Mouse (Mus musculus) embryonic facial prominence, embryonic 12.5 days (tissue): Measurements from ENCODE around the gene Srebf1. TPM values are rescaled to one million over a fixed set of nuclear protein-coding genes. Genes with fewer than 3 reads are reported as not detected.

Source experiments
- ATAC-seq: fragments of 200-750 bp; cut with Nextera tagmentation; 2 replicates; pipeline ENCODE4 v1.8.0; 2017; ENCODE audit not compliant: insufficient number of reproducible peaks, insufficient read depth, low FRiP score, low TSS enrichment
- H3K27ac ChIP-seq: fragments of 300-500 bp; sonication (generic); 2 replicates; pipeline ENCODE4 v1.5.1; 2016; ENCODE audit warnings: mild to moderate bottlenecking
- H3K27me3 ChIP-seq: fragments of 300-500 bp; sonication (generic); 2 replicates; pipeline ENCODE4 v1.6.1; 2016; ENCODE audit warnings: mild to moderate bottlenecking, moderate library complexity
- H3K36me3 ChIP-seq: fragments of 300-500 bp; sonication (generic); 2 replicates; pipeline ENCODE4 v1.6.1; 2016; ENCODE audit warnings: mild to moderate bottlenecking
- H3K4me1 ChIP-seq: fragments of 300-500 bp; sonication (generic); 2 replicates; pipeline ENCODE4 v1.6.1; 2016
- H3K4me2 ChIP-seq: fragments of 300-500 bp; sonication (generic); replicated peaks from 2 replicates; pipeline ENCODE4 v1.6.1; 2016; ENCODE audit warnings: mild to moderate bottlenecking, moderate library complexity
- H3K4me3 ChIP-seq: fragments of 300-500 bp; sonication (generic); 2 replicates; pipeline ENCODE4 v1.5.1; 2016; ENCODE audit warnings: mild to moderate bottlenecking
- H3K9ac ChIP-seq: fragments of 300-500 bp; sonication (generic); 2 replicates; pipeline ENCODE4 v1.6.1; 2016; ENCODE audit warnings: mild to moderate bottlenecking, moderate library complexity
- H3K9me3 ChIP-seq: fragments of 300-500 bp; sonication (generic); 2 replicates; pipeline ENCODE4 v1.6.1; 2016; ENCODE audit warnings: mild to moderate bottlenecking, moderate library complexity
- WGBS: fragments of 180-500 bp; shearing (Covaris S2); methylation state at CpG from one replicate; pipeline ENCODE4 v1.1.7; 2016; 5-methylcytosine and 5-hydroxymethylcytosine counted together
- polyA plus RNA-seq: library from polyadenylated mRNA; unstranded; fragments of >200 nt; fragmentation: Nextera tagmentation; extraction: Ambion mirVana; gene quantifications from 2 replicates; pipeline ENCODE4 v1.2.1, GENCODE M21; 2016

Srebf1 gene
- polyA plus RNA-seq, 1 experiment from 2014 or later, result 56.6 TPM

DNA sequence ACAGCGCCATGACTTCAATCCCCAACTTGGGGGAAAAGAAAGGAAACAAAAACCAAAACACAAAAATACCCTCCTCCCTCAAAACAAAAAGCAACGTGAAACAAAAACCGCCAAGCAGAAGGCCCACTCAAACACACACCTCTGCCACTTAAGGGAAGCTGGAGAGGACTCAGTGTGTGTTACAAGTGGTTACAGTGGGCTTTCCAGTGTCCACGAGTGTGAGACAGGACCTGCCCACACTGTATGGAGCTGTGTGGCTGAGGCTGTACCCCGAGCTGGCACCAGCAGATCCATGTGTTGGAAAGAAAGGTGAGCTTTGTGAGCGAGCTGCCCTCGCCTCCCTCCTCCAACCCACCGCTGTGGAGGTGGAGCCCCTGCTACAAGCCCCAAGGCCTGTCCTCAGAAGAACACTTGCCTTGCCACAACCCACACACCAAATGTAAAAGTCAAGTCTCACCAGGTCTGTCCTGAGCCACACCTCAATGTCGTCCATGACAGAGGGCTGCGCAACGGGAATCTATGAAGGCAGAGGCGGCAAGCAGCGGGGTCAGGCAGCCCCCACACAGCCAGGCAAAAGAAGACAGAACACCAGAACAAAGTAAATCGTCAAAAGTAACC, 10.2 kb upstream of the Srebf1 start:
- WGBS, result 71% methylated on average over 14 of the region's 14 CpGs
- no peak overlapping the region for H3K27ac ChIP-seq

DNA sequence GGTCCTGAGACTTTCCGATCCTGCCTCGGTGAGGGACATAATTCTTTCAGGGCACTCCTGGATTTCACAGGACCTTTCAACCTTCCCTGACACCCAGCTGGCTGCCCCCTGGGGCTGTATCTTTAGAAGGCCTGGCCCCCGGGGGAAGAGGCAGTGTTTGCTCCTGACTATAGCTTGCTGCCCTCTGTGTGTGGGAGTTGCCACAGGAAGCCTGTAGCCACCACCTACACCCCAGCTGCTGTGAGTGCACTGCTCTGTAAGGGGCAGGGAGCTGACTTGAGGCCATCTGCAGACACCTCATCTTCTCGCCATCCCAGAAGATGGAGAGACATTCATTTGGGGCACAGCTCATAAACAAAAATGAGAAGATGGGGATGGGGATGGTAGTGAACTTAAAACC, 9.6 kb upstream of the Srebf1 start:
- Histone ChIP-seq H3K27ac (no peak overlapping the region), H3K4me2 (no peak overlapping the region), H3K4me1 (0 out of 2 replicates have a peak, but pooled peaks cover 3% of the 10 kb centered on the region), H3K4me3 (no peak overlapping the region), H3K9ac (no peak overlapping the region), H3K9me3 (no peaks in the 10 kb centered on the region), H3K36me3 (peaks cover 16% of the 10 kb centered on the region; the same call in 1 of the 2 replicates), H3K27me3 (no peaks in the 10 kb centered on the region)
- no peak for ATAC-seq
- 45% methylated on average over 4 of the region's 4 CpGs for WGBS

More for the DNA sequence above, 10.2 kb upstream of the Srebf1 start:
- no peak for ATAC-seq
- Histone ChIP-seq H3K36me3 (peaks cover 18% of the 10 kb centered on the region; the same call in 1 of the 2 replicates), H3K4me3 (no peak overlapping the region), H3K9ac (no peak overlapping the region), H3K9me3 (no peaks in the 10 kb centered on the region), H3K4me1 (0 out of 2 replicates have a peak, but pooled peaks cover 3% of the 10 kb centered on the region), H3K27me3 (no peaks in the 10 kb centered on the region), H3K4me2 (no peak overlapping the region)

DNA sequence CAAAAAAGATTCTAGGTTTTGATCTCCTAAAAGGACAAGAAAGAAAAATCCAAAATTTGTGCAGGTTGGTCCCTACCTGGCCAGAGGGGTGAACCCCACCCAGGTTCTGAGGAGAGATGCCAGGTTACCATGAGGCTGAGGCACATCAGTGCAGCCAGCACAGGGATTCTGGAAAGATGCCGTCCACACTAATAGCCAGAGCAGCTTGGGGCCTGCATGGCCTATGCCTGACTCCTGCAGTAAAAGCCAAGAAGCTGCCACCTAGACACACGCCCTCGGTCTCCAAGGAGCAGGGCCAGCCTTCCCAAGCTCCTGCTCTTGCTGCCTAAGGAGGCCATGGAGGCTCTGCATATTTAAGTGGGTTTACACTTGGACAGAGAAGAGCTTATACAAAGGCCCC, 8.9 kb upstream of the Srebf1 start:
- Histone ChIP-seq H3K27ac (no peak overlapping the region), H3K27me3 (no peaks in the 10 kb centered on the region), H3K4me2 (no peak overlapping the region), H3K4me3 (no peak overlapping the region), H3K9me3 (no peaks in the 10 kb centered on the region), H3K36me3 (peaks cover 14% of the 10 kb centered on the region; the same call in 1 of the 2 replicates), H3K4me1 (0 out of 2 replicates have a peak, but pooled peaks cover 3% of the 10 kb centered on the region), H3K9ac (no peak overlapping the region)
- 85% methylated on average over 3 of the region's 3 CpGs for WGBS
- ATAC-seq, result no peak

DNA sequence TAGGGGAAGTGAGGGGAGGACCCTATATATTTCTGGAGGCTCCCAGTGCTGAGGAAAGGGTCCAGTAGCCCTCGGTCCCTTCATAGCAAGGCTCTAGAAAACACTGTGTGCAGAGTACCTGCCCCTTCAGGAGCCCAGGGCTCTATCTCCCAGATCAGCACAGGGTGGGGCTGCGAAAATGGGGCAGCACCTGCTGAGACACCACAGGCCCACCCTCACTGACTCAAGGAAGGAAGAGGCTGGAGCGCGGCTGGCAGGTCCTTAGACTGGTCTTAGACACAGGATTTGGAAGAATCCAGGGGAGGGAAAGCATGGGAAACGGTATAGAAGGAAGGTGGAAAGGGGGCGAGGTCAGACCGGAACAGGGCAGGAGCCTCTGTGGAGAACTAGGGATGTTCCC, 8.1 kb upstream of the Srebf1 start:
- no peak overlapping the region for H3K4me3 ChIP-seq
- H3K27ac ChIP-seq, result no peak overlapping the region
- H3K27me3 ChIP-seq, result no peaks in the 10 kb centered on the region
- H3K9me3 ChIP-seq, result no peaks in the 10 kb centered on the region
- H3K4me1 ChIP-seq, result 0 out of 2 replicates have a peak, but pooled peaks cover 3% of the 10 kb centered on the region
- no peak for ATAC-seq
- H3K36me3 ChIP-seq, result peaks cover 10% of the 10 kb centered on the region; the same call in 1 of the 2 replicates
- WGBS, result 88% methylated on average over 7 of the region's 7 CpGs
- H3K9ac ChIP-seq, result no peak overlapping the region
- no peak overlapping the region for H3K4me2 ChIP-seq

DNA sequence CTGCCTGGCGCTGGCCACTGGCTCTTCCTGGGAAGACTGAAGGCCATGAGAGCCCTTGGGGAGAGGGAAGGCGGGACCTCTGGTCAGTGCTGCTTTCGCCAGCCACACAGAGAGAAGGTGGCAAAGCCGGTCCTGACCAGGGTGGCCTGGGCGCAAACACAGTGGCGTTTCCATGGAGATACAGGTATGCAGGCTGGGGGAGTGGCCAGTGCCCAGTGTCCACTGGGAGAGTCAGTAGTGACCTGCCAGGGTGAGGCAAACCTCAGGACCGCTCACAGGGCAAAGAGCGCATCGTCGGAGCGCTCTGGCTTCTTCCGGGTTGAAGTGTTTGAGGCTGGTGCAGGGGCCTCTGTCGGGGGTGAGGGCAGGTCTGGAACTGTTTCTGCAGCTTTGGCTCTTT, 7.4 kb upstream of the Srebf1 start:
- H3K4me1 ChIP-seq, result 0 out of 2 replicates have a peak, but pooled peaks cover 3% of the 10 kb centered on the region
- H3K27ac ChIP-seq, result no peak overlapping the region
- H3K27me3 ChIP-seq, result no peaks in the 10 kb centered on the region
- H3K9ac ChIP-seq, result no peak overlapping the region
- 64% methylated on average over 13 of the region's 13 CpGs for WGBS
- H3K36me3 ChIP-seq, result peaks cover 10% of the 10 kb centered on the region; the same call in 1 of the 2 replicates
- H3K9me3 ChIP-seq, result no peaks in the 10 kb centered on the region
- ATAC-seq, result no peak
- no peak overlapping the region for H3K4me3 ChIP-seq
- H3K4me2 ChIP-seq, result no peak overlapping the region

DNA sequence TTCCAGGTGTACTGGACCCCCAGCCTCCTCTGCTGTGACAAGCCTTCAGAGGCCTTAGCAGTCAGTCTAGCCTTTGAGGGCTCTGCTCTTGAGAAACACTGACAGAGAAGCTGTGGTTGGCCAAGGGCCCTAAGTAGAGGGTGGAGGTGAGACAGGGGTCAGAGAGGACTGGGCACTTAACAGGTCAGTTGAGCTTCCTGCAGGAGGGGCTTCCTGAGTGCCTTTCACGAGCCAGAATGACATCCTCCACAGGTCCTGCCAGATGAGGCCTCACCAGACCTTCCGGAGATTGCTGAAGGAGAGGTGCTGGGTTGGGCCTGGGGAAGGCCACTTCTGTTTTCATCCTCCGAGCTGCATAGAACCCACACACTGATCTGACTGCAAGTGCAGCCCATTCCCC, 6.1 kb upstream of the Srebf1 start:
- H3K9me3 ChIP-seq, result no peaks in the 10 kb centered on the region
- H3K27ac ChIP-seq, result no peak overlapping the region
- H3K36me3 ChIP-seq, result peaks cover 10% of the 10 kb centered on the region; the same call in 1 of the 2 replicates
- H3K4me1 ChIP-seq, result 0 out of 2 replicates have a peak, but pooled peaks cover 3% of the 10 kb centered on the region
- no peak overlapping the region for H3K4me3 ChIP-seq
- 56% methylated on average over 3 of the region's 3 CpGs for WGBS
- H3K4me2 ChIP-seq, result no peak overlapping the region
- H3K9ac ChIP-seq, result no peak overlapping the region; the same call in 1 of the 2 replicates
- no peak for ATAC-seq
- H3K27me3 ChIP-seq, result no peaks in the 10 kb centered on the region

DNA sequence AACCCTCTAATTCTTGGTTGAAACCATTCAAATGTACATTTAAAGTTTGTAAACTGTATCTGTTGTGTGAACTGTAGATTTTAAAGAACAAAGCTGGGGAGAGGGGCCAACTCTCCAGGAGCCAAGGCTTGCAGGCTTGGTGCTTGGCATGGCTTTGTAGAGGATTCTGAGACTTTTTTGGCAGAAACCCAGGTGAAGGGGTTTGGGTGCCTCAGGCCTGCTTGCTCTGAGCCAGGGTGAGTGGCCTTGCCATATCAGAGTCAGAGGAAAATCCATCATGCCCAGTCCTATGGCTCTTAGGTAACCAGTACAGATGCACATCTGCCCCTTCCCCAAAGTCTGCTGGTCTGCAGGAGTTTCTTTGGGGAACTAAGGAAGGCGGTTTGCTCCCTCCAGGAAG, 3.5 kb upstream of the Srebf1 start:
- Histone ChIP-seq H3K4me2 (no peak overlapping the region), H3K27ac (no peak overlapping the region), H3K4me3 (no peak overlapping the region), H3K36me3 (peaks cover 10% of the 10 kb centered on the region; the same call in 1 of the 2 replicates), H3K9me3 (no peaks in the 10 kb centered on the region), H3K4me1 (peaks cover 9% of the 10 kb centered on the region), H3K9ac (no peak overlapping the region), H3K27me3 (no peaks in the 10 kb centered on the region)
- 71% methylated on average over 1 of the region's 1 CpGs for WGBS
- no peak for ATAC-seq

DNA sequence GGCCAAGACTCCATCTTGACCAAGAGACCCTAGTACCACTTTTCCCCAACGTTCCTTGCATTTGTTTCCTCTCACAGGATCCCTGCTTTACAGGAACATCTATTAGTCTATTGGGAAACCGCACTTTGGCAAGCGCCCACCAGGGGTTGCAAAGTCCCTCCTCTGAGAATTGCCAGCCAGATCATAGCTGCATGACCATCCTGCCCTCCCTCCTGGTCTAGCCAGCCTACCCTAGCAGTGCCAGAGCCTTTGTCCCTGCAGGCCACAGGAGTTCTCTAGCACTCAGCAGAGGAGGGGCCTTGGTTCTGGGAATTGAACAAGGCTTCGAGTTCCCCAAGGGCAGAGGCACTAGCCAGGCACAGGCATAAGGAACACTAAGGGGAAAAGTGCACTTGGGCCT, 2.3 kb upstream of the Srebf1 start:
- Histone ChIP-seq H3K9ac (no peak overlapping the region), H3K36me3 (peaks cover 10% of the 10 kb centered on the region; the same call in 1 of the 2 replicates), H3K27ac (no peak overlapping the region; the same call in 1 of the 2 replicates), H3K4me1 (peaks cover 15% of the 10 kb centered on the region), H3K4me2 (no peak overlapping the region), H3K4me3 (no peak overlapping the region), H3K9me3 (no peaks in the 10 kb centered on the region), H3K27me3 (no peaks in the 10 kb centered on the region)
- ATAC-seq, result no peak
- 49% methylated on average over 4 of the region's 4 CpGs for WGBS

DNA sequence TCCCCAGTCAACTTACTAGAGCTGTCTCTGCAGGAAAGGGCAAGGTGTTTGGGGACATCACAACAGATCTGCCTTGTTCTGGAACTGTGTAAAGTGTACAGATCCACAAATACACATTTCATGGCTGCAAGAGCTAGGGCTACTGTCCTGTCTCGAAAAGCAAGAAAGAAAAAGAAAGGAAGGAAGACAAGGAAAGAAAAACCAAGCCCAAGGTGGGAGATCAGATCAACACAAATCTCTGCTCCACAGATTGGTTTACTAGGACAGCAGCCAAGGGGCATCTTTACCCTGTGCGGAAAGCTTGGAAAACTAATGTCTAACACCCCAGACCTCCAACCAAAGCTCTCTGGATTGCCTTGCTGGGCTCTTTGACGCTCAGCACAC, 304 bp downstream of the Srebf1 start:
- no peak for ATAC-seq
- Histone ChIP-seq H3K36me3 (peaks cover 12% of the 10 kb centered on the region; the same call in 1 of the 2 replicates), H3K27me3 (no peaks in the 10 kb centered on the region), H3K9me3 (no peaks in the 10 kb centered on the region), H3K27ac (no peak overlapping the region), H3K4me3 (peak overlapping the region; percentile 34; the same call in 1 of the 2 replicates), H3K9ac (no peak overlapping the region), H3K4me2 (peak overlapping the region; percentile 67), H3K4me1 (peaks cover 28% of the 10 kb centered on the region)
- 53% methylated on average over 3 of the region's 3 CpGs for WGBS

DNA sequence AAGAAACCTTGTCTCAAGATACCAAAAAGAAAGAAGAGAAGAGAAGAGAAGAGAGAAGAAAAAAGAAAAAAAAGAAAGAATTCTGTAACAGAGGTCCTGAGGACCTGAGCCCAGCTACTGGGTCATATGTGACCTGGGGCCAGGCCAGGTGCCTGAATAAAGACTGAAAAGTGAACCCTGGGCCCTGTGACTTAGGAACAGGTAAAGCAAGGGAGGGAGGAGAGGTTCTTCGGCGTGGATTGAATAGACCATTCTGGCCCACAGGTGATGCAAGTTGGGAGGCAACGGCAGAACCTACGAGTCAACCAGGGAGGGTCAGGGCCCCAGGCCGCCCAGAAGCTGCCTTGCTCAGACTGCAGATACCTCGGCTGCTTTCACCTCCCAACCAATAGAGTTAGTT, 956 bp downstream of the Srebf1 start:
- no peak overlapping the region for H3K9ac ChIP-seq
- H3K36me3 ChIP-seq, result peaks cover 12% of the 10 kb centered on the region; the same call in 1 of the 2 replicates
- no peak overlapping the region for H3K4me2 ChIP-seq
- no peak overlapping the region for H3K4me3 ChIP-seq
- WGBS, result 82% methylated on average over 6 of the region's 6 CpGs
- no peak for ATAC-seq
- no peaks in the 10 kb centered on the region for H3K27me3 ChIP-seq
- H3K4me1 ChIP-seq, result peaks cover 28% of the 10 kb centered on the region
- no peak overlapping the region for H3K27ac ChIP-seq
- H3K9me3 ChIP-seq, result no peaks in the 10 kb centered on the region

DNA sequence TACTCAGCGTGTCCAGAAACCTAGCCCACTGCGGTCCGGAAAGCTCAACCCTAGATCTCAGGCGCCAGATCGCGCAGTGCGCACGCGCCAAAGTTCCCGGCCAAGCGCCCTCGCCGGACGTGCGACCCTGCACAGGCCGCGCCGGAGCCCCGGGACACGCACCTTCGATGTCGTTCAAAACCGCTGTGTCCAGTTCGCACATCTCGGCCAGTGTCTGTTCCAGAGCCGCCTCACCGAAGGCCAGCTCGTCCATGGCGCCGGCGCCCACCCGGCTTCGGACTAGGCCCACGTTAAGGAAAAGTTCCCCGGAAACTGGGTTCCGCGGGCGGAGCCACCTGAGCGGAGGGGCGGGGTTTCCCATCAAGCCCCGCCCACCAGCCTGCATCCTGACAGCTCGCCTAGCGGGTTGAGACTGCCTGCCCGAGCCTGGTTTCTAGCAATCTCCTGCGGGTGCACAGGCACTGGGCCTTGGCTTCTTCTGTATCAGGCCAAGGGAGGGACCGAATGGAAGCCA, 2.0 kb downstream of the Srebf1 start:
- no peaks in the 10 kb centered on the region for H3K27me3 ChIP-seq
- peak overlapping the region; percentile 62 for H3K4me3 ChIP-seq
- peak overlapping the region; percentile 60 for H3K9ac ChIP-seq
- peak; percentile 37; the same call in 1 of the 2 replicates for ATAC-seq
- H3K36me3 ChIP-seq, result peaks cover 14% of the 10 kb centered on the region; the same call in 1 of the 2 replicates
- peak overlapping the region; percentile 61 for H3K4me2 ChIP-seq
- peak overlapping the region; percentile 77 for H3K27ac ChIP-seq
- H3K9me3 ChIP-seq, result no peaks in the 10 kb centered on the region
- H3K4me1 ChIP-seq, result peaks cover 28% of the 10 kb centered on the region
- WGBS, result under 1% methylated on average over 46 of the region's 46 CpGs

DNA sequence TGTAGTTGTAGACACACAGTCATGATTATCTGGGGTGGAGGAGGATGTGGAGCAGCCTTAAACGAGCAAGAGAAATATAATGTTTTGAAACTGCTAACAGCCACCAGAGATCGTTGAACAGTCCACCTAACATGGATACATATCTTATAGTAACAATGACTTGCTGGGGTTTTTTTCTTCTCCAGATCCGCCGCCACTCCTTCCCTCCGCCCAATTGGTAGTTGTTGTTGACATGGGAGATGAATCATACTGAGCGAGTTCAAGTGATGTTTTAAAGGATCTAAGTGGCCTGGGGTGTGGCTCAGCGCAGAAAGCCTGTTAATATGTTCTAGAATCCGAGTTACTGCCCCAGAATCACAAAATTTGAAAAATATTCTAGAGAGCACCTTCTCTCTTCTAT, 2.8 kb downstream of the Srebf1 start:
- no peaks in the 10 kb centered on the region for H3K27me3 ChIP-seq
- peak overlapping the region; percentile 62 for H3K4me3 ChIP-seq
- H3K27ac ChIP-seq, result peak overlapping the region; percentile 77; the same call in 1 of the 2 replicates
- peak overlapping the region; percentile 61 for H3K4me2 ChIP-seq
- peaks cover 14% of the 10 kb centered on the region; the same call in 1 of the 2 replicates for H3K36me3 ChIP-seq
- peak overlapping the region; percentile 60 for H3K9ac ChIP-seq
- no peak for ATAC-seq
- H3K4me1 ChIP-seq, result peaks cover 28% of the 10 kb centered on the region
- WGBS, result 49% methylated on average over 8 of the region's 8 CpGs
- H3K9me3 ChIP-seq, result no peaks in the 10 kb centered on the region
